Mouse (Mus musculus): Measurements from ENCODE around the gene Pam. TPM values are rescaled to one million over a fixed set of nuclear protein-coding genes. Genes with fewer than 3 reads are reported as not detected.
A peak's percentile ranks its signal among the peaks of the same experiment; 100 is the strongest.

Gene Pam
- 30.5 and 33.0 TPM in 2 replicates for total RNA-seq (2014; rRNA removed)
- polyA plus RNA-seq (2012; rRNA removed): 11.8 and 13.4 TPM in 2 replicates

DNA sequence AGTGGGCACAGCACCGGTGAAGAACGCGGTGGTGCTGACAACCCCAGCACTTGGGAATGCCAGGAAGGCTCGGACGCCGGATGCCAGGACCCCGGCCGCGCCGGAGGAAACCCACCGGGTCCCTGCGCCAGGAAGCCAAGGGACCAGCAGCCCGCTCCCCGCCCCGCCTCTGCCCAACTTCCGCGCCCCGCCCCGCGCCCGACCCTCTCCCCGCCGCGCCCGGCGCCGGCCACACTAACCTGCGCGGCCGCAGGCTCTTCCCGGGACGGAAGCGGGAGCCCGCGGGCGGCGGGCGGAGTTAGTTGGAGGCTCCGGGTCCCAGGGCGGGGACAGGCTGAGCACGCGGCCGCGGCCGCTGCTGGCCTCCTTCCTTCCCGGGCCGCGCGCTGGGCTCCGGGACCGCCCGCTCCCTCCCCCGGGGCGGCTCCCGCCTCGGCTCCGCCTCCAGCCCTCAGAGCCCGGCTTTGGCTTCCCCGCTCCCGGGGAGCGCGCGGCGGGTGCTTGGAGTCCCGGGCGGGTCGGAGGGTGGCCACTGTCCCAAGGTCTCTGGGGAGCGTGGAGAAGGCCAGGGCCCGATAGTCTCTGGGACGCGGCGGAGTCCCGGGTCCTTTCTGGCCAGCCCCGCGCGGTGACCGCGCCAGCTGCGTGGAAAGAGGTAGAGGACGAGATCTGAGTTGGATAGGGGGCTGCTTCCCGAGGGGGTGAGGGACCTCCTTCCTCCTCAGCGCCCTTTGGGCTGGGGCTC is at the start of gene Pam:
Gene Pam (minus strand): TSS at position 401 of the 745 bp plus-strand sequence.
- no peaks in the 10 kb centered on the region for H3K79me2 ChIP-seq (ENCODE audit: control insufficient read depth, insufficient read depth, low read length)
- no peak for TF ChIP-seq CTCF (IDR thresholded peaks at IDR 0.05; ENCODE audit: low read depth, low read length)
- no peak for TF ChIP-seq POLR2A (IDR thresholded peaks at IDR 0.05; ENCODE audit: extremely low read depth, insufficient read depth, low read length)
- H3K9ac ChIP-seq (ENCODE audit: low read depth, low read length): peak within 1 kb of the TSS; percentile 77
- H3K27ac ChIP-seq (replicated peaks; ENCODE audit: insufficient read depth, low read depth, low read length): peak within 1 kb of the TSS; percentile 33
- H3K4me3 ChIP-seq (ENCODE audit: insufficient read depth, low read depth, low read length): peak within 1 kb of the TSS; percentile 90
- H3K4me1 ChIP-seq (ENCODE audit: control insufficient read depth, insufficient read depth, low read length): peaks cover 7% of the 10 kb centered on the region
- no peaks in the 10 kb centered on the region for H3K36me3 ChIP-seq (ENCODE audit: control insufficient read depth, insufficient read depth, low read length)
- peak; percentile 58 for DNase-seq (ENCODE audit: extremely low read depth, low read depth, low spot score)
- WGBS: under 1% methylated on average over 78 of the region's 82 CpGs
- no peaks in the 10 kb centered on the region for H3K27me3 ChIP-seq (ENCODE audit: control insufficient read depth, insufficient read depth, low read length)

DNA sequence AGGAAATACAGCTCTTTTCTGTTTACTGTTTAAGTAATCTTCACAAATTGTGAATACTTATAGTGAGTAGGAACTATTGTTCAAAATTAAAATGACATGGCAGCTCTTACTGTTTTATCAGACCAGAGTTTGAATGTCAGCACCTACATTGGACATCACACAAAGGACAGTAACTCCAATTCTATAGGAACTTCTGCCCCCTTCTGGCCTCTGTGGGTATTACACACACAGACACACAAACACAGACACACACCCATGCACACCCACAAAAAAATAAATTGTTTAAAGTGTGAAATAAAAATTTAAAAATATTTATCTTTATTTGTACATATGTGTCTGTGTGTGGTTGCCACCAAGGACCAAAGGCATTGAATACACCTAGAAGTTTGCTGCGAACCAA is 49.4 kb upstream of the Pam start:
- 96% methylated on average over 1 of the region's 1 CpGs for WGBS
- Histone ChIP-seq H3K27ac (replicated peaks; ENCODE audit: insufficient read depth, low read depth, low read length) (no peak overlapping the region), H3K9ac (ENCODE audit: low read depth, low read length) (no peak overlapping the region), H3K79me2 (ENCODE audit: control insufficient read depth, insufficient read depth, low read length) (no peaks in the 10 kb centered on the region), H3K36me3 (ENCODE audit: control insufficient read depth, insufficient read depth, low read length) (no peaks in the 10 kb centered on the region), H3K4me1 (ENCODE audit: control insufficient read depth, insufficient read depth, low read length) (no peaks in the 10 kb centered on the region), H3K27me3 (ENCODE audit: control insufficient read depth, insufficient read depth, low read length) (no peaks in the 10 kb centered on the region), H3K4me3 (ENCODE audit: insufficient read depth, low read depth, low read length) (no peak overlapping the region)
- no peak for TF ChIP-seq CTCF (IDR thresholded peaks at IDR 0.05; ENCODE audit: low read depth, low read length)
- TF ChIP-seq POLR2A (IDR thresholded peaks at IDR 0.05; ENCODE audit: extremely low read depth, insufficient read depth, low read length): no peak
- DNase-seq (ENCODE audit: extremely low read depth, low read depth, low spot score): no peak

DNA sequence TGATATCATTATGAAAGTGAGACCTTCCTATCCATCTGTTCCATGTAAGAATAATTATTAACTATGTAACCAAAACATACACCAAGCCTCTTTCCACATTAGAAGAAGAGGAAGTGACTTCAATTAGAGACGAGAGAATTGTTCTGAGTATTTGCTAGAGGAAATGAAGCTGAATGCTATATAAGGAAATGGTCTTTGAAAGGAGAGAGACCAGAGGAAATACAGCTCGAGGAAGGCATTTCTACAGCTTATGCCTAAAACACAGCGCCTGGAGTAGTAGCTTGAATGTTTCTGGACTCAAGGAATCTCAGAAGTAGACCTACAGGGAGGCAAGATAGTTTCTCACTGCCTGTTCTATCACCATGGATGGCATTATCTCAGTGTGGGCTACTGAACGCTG is 35.8 kb upstream of the Pam start:
- Histone ChIP-seq H3K9ac (ENCODE audit: low read depth, low read length) (no peak overlapping the region), H3K36me3 (ENCODE audit: control insufficient read depth, insufficient read depth, low read length) (no peaks in the 10 kb centered on the region), H3K4me1 (ENCODE audit: control insufficient read depth, insufficient read depth, low read length) (peaks cover 5% of the 10 kb centered on the region; the same call in 1 of the 2 replicates), H3K4me3 (ENCODE audit: insufficient read depth, low read depth, low read length) (no peak overlapping the region), H3K27me3 (ENCODE audit: control insufficient read depth, insufficient read depth, low read length) (no peaks in the 10 kb centered on the region), H3K27ac (replicated peaks; ENCODE audit: insufficient read depth, low read depth, low read length) (no peak overlapping the region), H3K79me2 (ENCODE audit: control insufficient read depth, insufficient read depth, low read length) (no peaks in the 10 kb centered on the region)
- TF ChIP-seq POLR2A (IDR thresholded peaks at IDR 0.05; ENCODE audit: extremely low read depth, insufficient read depth, low read length): no peak
- no peak for TF ChIP-seq CTCF (IDR thresholded peaks at IDR 0.05; ENCODE audit: low read depth, low read length)
- WGBS: 64% methylated on average over 4 of the region's 4 CpGs
- DNase-seq (ENCODE audit: extremely low read depth, low read depth, low spot score): no peak

DNA sequence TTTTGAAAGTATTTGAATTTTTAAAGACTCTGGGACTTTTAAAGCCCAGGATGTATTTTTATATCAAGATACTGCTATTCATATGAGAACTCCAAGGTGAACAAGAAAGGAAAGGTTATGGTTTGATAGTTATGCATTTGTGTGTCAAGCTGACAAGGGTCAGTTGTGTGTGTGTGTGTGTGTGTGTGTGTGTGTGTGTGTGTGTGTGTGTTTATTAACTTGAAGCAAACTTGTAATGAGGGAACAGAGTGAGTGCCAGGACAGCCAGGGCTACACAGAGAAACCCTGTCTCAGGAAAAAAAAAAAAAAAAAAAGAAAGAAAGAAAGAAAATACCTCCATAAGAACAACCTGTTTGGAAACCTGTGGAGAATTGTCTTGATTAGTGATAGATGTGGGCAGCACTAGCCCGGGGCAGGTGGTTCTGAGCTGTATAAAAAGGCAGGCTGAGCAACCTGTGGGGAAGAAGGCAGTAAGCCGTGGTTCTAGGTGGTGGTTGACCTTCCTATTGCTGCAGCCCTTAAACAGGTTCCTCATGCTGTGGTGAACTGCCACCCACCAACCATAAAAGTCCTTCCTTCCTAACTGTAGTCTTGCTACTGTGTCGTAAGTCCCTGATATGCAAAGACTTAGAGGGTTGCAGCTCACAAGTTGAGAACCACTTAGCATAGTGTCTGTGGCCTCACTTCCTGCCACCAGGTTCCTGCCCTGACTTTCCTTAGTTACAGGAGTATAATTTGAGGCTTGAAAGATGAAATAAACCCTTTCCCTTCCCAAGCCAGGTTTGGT is 34.3 kb upstream of the Pam start:
- Histone ChIP-seq H3K4me3 (ENCODE audit: insufficient read depth, low read depth, low read length) (no peak overlapping the region), H3K4me1 (ENCODE audit: control insufficient read depth, insufficient read depth, low read length) (peaks cover 5% of the 10 kb centered on the region; the same call in 1 of the 2 replicates), H3K36me3 (ENCODE audit: control insufficient read depth, insufficient read depth, low read length) (no peaks in the 10 kb centered on the region), H3K79me2 (ENCODE audit: control insufficient read depth, insufficient read depth, low read length) (no peaks in the 10 kb centered on the region), H3K9ac (ENCODE audit: low read depth, low read length) (no peak overlapping the region), H3K27me3 (ENCODE audit: control insufficient read depth, insufficient read depth, low read length) (no peaks in the 10 kb centered on the region), H3K27ac (replicated peaks; ENCODE audit: insufficient read depth, low read depth, low read length) (no peak overlapping the region)
- WGBS: 87% methylated on average over 3 of the region's 3 CpGs
- TF ChIP-seq CTCF (IDR thresholded peaks at IDR 0.05; ENCODE audit: low read depth, low read length) (no peak), POLR2A (IDR thresholded peaks at IDR 0.05; ENCODE audit: extremely low read depth, insufficient read depth, low read length) (no peak)
- DNase-seq (ENCODE audit: extremely low read depth, low read depth, low spot score): no peak

DNA sequence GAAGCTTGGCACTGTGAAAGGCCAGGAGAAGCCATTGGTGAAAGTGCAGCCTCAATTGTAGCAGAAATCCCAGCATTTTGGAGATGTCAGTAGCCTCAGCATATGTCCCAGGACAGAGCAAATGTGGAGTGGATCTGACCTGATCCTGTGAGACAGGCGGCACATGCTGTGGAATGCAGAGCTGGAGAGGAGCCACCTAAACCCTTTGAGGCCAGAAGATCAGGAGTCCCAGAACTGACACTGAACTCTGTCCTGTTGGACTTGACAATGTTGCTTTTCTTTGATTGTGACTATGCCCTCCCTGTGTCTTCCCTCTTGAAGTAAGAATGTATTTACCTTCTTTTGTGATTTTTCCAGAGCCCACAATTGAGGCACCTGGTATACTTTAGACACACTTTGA is 33.7 kb upstream of the Pam start:
- Histone ChIP-seq H3K27ac (replicated peaks; ENCODE audit: insufficient read depth, low read depth, low read length) (no peak overlapping the region), H3K4me1 (ENCODE audit: control insufficient read depth, insufficient read depth, low read length) (peaks cover 5% of the 10 kb centered on the region; the same call in 1 of the 2 replicates), H3K27me3 (ENCODE audit: control insufficient read depth, insufficient read depth, low read length) (no peaks in the 10 kb centered on the region), H3K36me3 (ENCODE audit: control insufficient read depth, insufficient read depth, low read length) (no peaks in the 10 kb centered on the region), H3K79me2 (ENCODE audit: control insufficient read depth, insufficient read depth, low read length) (no peaks in the 10 kb centered on the region), H3K9ac (ENCODE audit: low read depth, low read length) (no peak overlapping the region), H3K4me3 (ENCODE audit: insufficient read depth, low read depth, low read length) (no peak overlapping the region)
- TF ChIP-seq CTCF (IDR thresholded peaks at IDR 0.05; ENCODE audit: low read depth, low read length) (no peak), POLR2A (IDR thresholded peaks at IDR 0.05; ENCODE audit: extremely low read depth, insufficient read depth, low read length) (no peak)
- peak; percentile 73 for DNase-seq (ENCODE audit: extremely low read depth, low read depth, low spot score)
- 31% methylated on average over 1 of the region's 1 CpGs for WGBS
